In genomic region chr13:51806220-51806619, GRCm38 (mm10) we compare ENCODE assay signal across 12 mouse cellular contexts. TPM values are rescaled to one million over a fixed set of nuclear protein-coding genes. Genes with fewer than 3 reads are reported as not detected.
DNase-seq lines count a peak whose midpoint lies in the region; ATAC-seq lines count a peak whose summit lies in the region.
"Had no signal": no experiment of that assay in that cellular context is flagged by ENCODE, and none has a peak within 500 bp of the region (broad histone marks: within the 10 kb centered on the region; RNA-seq: fewer than 3 reads in every experiment).

No protein-coding gene starts in this region.

- H3K27ac ChIP-seq in neural tube, embryonic 13.5 days (replicated peaks) = peak overlapping the region; percentile 79
- H3K27ac ChIP-seq in midbrain, embryonic 15.5 days = peak overlapping the region; percentile 58
- H3K27ac ChIP-seq in liver, embryonic 12.5 days = no peak overlapping the region
- H3K27ac ChIP-seq: embryonic facial prominence, embryonic 12.5 days; heart, embryonic 15.5 days; kidney, embryonic 15.5 days had no signal

- no peaks in the 10 kb centered on the region for H3K36me3 ChIP-seq in neural tube, embryonic 13.5 days
- no peaks in the 10 kb centered on the region for H3K36me3 ChIP-seq in midbrain, embryonic 15.5 days (replicated peaks)
- H3K36me3 ChIP-seq in liver, embryonic 12.5 days = no peaks in the 10 kb centered on the region
- H3K36me3 ChIP-seq: embryonic facial prominence, embryonic 12.5 days; heart, embryonic 15.5 days; kidney, embryonic 15.5 days had no signal

- peak; percentile 68 for DNase-seq in adrenal gland, adult 2 months
- DNase-seq in adrenal gland, postnatal 4 days (ENCODE audit: low spot score in 2 of 2) = no peak
- DNase-seq in neural tube, embryonic 10.5 days (ENCODE audit: extremely low spot score, low spot score) = no peak
- peak; percentile 62 for DNase-seq in cerebellum, adult 8-10 months
- no peak for DNase-seq in spleen, adult 12 weeks (ENCODE audit: low spot score)

- ATAC-seq in neural tube, embryonic 13.5 days (ENCODE audit: low read depth) = peak; percentile 38; the same call in 1 of the 2 replicates
- no peak for ATAC-seq in midbrain, embryonic 15.5 days (replicated peaks)
- ATAC-seq in liver, embryonic 12.5 days = no peak

- no peaks in the 10 kb centered on the region for H3K9me3 ChIP-seq in neural tube, embryonic 13.5 days
- no peaks in the 10 kb centered on the region for H3K9me3 ChIP-seq in midbrain, embryonic 15.5 days
- no peaks in the 10 kb centered on the region for H3K9me3 ChIP-seq in liver, embryonic 12.5 days (replicated peaks)
- H3K9me3 ChIP-seq: embryonic facial prominence, embryonic 12.5 days; heart, embryonic 15.5 days; kidney, embryonic 15.5 days had no signal

- 79% methylated on average over 15 of the region's 15 CpGs for WGBS in neural tube, embryonic 13.5 days
- WGBS in midbrain, embryonic 15.5 days = 83% methylated on average over 15 of the region's 15 CpGs
- WGBS in liver, embryonic 12.5 days (ENCODE audit: insufficient replicate concordance) = 85% methylated on average over 15 of the region's 15 CpGs

- no peak overlapping the region for H3K9ac ChIP-seq in neural tube, embryonic 13.5 days
- no peak overlapping the region for H3K9ac ChIP-seq in midbrain, embryonic 15.5 days
- no peak overlapping the region for H3K9ac ChIP-seq in liver, embryonic 12.5 days
- H3K9ac ChIP-seq: embryonic facial prominence, embryonic 12.5 days; heart, embryonic 15.5 days; kidney, embryonic 15.5 days had no signal

- no peak overlapping the region for H3K4me3 ChIP-seq in neural tube, embryonic 13.5 days
- H3K4me3 ChIP-seq in midbrain, embryonic 15.5 days = no peak overlapping the region
- H3K4me3 ChIP-seq in liver, embryonic 12.5 days = no peak overlapping the region
- H3K4me3 ChIP-seq: embryonic facial prominence, embryonic 12.5 days; heart, embryonic 15.5 days; kidney, embryonic 15.5 days; megakaryocyte, embryonic 14.5 days had no signal

- H3K27me3 ChIP-seq in neural tube, embryonic 13.5 days = no peaks in the 10 kb centered on the region
- no peaks in the 10 kb centered on the region for H3K27me3 ChIP-seq in midbrain, embryonic 15.5 days (replicated peaks)
- H3K27me3 ChIP-seq in liver, embryonic 12.5 days (replicated peaks) = 0 out of 2 replicates have a peak, but pooled peaks cover 4% of the 10 kb centered on the region
- H3K27me3 ChIP-seq: embryonic facial prominence, embryonic 12.5 days; heart, embryonic 15.5 days; kidney, embryonic 15.5 days; megakaryocyte, embryonic 14.5 days had no signal

- H3K4me2 ChIP-seq in neural tube, embryonic 13.5 days = no peak overlapping the region
- no peak overlapping the region for H3K4me2 ChIP-seq in midbrain, embryonic 15.5 days
- no peak overlapping the region for H3K4me2 ChIP-seq in liver, embryonic 12.5 days
- H3K4me2 ChIP-seq: embryonic facial prominence, embryonic 12.5 days; heart, embryonic 15.5 days; kidney, embryonic 15.5 days had no signal

- H3K4me1 ChIP-seq in neural tube, embryonic 13.5 days (replicated peaks) = peaks cover 8% of the 10 kb centered on the region
- peaks cover 13% of the 10 kb centered on the region for H3K4me1 ChIP-seq in midbrain, embryonic 15.5 days
- H3K4me1 ChIP-seq in liver, embryonic 12.5 days = no peaks in the 10 kb centered on the region
- H3K4me1 ChIP-seq: heart, embryonic 15.5 days had no signal

RNA-seq across cellular contexts. Expression of gene Sema4d, which starts 12.7 kb away (rescaled TPM):
- total RNA-seq in adrenal gland, adult 2 months (2021) = 10 to 100 TPM; 14.6 to 15.1 TPM
- polyA plus RNA-seq in adrenal gland, adult 2 months (2012; rRNA removed) = 13.3 and 13.7 TPM in 2 replicates
- 10 to 100 TPM; 22.0 to 30.9 TPM for total RNA-seq in adrenal gland, postnatal 4 days (2021)
- polyA plus RNA-seq in neural tube, embryonic 13.5 days (2015; fragmentation: Nextera tagmentation; extraction: Ambion mirVana) = 14.3 TPM in 2 replicates
- polyA plus RNA-seq in midbrain, embryonic 15.5 days (2015; fragmentation: Nextera tagmentation; extraction: Ambion mirVana) = 13.4 and 15.1 TPM in 2 replicates
- polyA plus RNA-seq in liver, embryonic 12.5 days (2016; fragmentation: Nextera tagmentation; extraction: Ambion mirVana) = 10.8 TPM in 2 replicates

RNA-seq across cellular contexts. Expression of gene Gadd45g, which starts 40.3 kb away (rescaled TPM):
- total RNA-seq in adrenal gland, adult 2 months (2021) = 10 to 100 TPM; 41.0 to 57.6 TPM
- 20.8 and 30.2 TPM in 2 replicates for polyA plus RNA-seq in adrenal gland, adult 2 months (2012; rRNA removed)
- 10 to 100 TPM; 22.9 to 25.0 TPM for total RNA-seq in adrenal gland, postnatal 4 days (2021)
- 96.7 and 118 TPM in 2 replicates for polyA plus RNA-seq in neural tube, embryonic 13.5 days (2015; fragmentation: Nextera tagmentation; extraction: Ambion mirVana)
- 56.2 and 69.1 TPM in 2 replicates for polyA plus RNA-seq in midbrain, embryonic 15.5 days (2015; fragmentation: Nextera tagmentation; extraction: Ambion mirVana)
- polyA plus RNA-seq in liver, embryonic 12.5 days (2016; fragmentation: Nextera tagmentation; extraction: Ambion mirVana) = 22.2 and 23.3 TPM in 2 replicates

Comparison
In these comparisons a context has a peak if more than half of its experiments do, and no peak if none do; other contexts are left out.
1. DNase-seq: peak in adrenal gland, adult 2 months (single experiment) and cerebellum, adult 8-10 months (single experiment); none in adrenal gland, postnatal 4 days (0 of 2), neural tube, embryonic 10.5 days (single experiment) and spleen, adult 12 weeks (single experiment).